Mouse (Mus musculus) cerebellum, adult (tissue): ENCODE data around the gene Arl6ip1.
A peak's percentile ranks its signal among the peaks of the same experiment; 100 is the strongest.
"Not testable (repeated sequence)": the region's sequence is repeated elsewhere in the genome, so short reads cannot be mapped to it uniquely, and the experiment has no call there.

ENCODE experiments used
- ATAC-seq: cut with Nextera tagmentation; 2 replicates; pipeline ENCODE4 v1.9.2; 2017; ENCODE audit warnings: mild to moderate bottlenecking, moderate library complexity, mixed read lengths; ENCODE audit not compliant: insufficient number of reproducible peaks, low FRiP score, low TSS enrichment

Arl6ip1 gene

DNA sequence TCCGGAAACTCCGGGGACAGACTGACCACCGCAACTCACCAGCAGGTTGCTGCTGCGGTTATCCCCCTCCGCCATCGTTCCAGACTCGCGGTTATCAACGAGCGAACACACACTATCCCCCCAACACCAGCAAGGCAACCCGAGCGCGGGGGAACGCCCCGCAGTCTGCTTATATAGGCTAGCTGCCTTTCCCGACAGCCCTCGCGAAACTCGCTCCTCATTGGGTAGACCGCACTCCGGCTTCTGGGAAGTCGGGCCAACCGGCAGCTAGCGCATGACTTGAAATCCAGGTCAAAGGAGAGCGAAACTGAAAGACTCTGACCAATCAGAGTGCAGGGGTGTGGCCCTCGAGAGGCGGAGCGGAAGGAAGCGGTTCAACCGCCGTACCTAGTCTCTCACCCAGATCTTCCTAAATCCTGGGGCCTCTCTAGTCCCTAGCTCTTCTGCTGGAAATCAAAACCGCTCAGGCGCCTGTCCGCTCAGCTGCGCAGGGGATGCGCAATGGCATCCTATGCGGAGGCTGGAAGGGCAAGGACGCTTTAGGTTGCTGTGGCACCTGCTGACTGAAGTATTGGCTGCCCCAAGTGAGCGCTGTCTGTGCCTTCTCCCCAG, at the start of gene Arl6ip1:
Gene Arl6ip1, minus strand, starts transcription at position 233 of the 612 bp plus-strand sequence.
- peak; percentile 99 for ATAC-seq

DNA sequence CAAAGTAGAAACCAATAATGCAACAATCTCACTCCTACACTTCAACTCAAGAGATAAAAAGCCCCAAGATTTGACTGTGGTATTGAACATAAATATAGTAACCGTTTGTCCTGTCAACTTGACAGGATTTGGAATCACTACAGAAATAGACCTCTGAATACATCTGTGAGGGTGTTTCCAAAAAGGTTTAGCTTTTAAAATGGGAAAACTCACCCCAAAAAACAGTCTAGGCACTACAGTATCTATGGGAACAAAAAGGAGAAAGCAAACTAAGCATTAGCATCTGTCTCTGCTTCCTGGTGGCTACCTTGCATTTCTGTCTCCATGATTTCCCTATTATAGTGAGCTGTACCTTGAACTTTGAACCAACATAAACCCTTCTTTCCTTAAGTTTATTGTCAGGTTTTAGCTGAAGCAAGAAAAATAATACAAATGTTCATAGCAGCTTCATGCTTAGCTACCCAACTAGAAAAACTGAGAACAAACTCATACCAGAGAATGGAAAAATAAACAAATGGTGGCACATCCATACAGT, 46.4 kb upstream of the Arl6ip1 start:
- no peak for ATAC-seq

DNA sequence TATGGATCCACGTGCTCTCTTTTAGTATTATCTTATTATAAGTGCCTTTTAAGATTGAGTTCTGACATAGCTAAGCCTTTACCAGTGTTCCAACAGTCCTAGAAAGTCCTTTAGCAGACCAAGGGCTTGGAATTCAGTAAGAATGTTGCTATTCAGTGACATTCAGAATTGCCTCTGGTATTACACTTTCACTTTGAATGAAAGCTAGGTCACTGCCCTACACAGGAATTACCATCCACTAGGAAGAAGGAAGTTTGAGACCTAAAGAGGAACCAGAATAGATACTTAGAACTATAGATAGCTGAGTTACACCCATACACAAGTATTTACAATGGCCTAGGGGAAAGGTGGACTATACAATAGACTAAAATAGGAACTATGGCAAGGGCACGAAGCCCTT, 40.7 kb upstream of the Arl6ip1 start:
- not testable (repeated sequence) for ATAC-seq

DNA sequence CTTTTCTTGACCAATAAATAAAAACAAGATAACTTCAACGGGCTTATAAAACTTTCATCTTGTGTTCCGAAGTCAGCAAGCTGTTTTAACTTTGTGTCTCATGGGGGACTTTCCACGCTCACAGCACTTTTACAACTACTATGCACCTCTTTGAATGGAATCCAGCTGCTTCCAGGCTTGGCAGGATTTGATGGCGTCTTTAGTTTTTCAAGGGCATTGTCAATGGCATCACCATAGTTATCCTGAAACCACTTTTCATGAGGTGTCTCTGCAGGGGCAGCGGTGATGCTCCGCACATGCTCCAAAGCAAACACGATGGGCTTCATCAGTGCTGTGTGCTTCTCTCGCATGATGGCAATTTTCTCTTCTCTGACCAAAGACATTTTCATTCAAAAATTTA, 33.5 kb upstream of the Arl6ip1 start:
- no peak for ATAC-seq

DNA sequence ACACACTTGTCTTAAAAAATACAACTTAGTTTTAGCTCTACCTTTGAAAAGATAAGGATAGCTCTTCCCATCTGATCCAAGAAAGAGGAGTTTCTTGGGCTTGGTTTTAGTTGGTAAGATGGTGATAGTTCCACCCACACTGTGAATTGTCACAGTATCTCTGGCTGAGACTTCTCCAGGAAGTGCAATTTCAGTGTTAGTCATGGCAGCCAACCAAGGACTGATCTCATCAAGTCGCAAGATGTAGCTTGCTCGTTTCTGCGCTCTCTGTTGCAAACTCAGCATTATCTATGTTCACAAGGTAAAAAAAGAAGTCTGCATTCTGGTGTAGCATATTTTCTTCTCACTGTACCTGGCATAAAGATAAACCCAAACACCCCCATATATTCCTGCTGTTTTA, 30.7 kb upstream of the Arl6ip1 start:
- ATAC-seq = no peak

DNA sequence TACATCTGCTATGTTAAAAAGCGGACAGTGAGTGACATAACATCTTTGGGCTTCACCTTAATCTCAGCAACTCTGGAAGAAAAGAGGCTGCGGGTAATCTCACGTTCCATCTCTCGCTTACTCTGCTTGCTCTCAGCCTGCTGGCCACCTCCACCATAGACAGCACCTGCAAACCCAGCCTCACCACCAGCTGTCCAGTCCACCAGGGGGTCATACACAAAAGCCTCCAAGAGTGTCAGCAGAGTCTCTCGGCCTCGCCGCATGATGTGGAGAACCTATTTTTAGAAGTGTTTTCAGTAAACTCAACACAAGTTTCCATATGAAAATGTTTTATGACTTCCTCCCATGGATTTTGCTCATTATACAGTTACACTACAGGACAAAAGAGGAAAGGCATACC, 27.0 kb upstream of the Arl6ip1 start:
- ATAC-seq = no peak

DNA sequence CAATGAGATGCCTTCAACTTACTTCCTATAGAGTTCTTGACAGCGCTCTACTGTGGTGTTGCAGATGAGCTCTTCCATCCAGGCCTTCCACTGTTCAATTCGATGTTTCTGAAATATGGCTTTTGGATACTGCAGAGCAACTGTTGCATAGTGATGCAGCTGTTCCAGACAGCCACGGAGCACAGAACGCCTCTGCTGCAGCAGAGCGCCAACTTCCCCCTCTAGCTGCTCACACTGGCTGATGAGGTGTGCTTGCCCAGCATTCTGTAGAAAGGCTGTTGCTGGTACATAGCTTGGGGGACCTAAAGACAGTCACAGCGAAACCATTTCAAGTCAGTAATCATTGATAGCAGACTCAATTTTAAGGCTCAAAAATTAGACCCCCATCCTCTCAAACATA, 24.7 kb upstream of the Arl6ip1 start:
- ATAC-seq = no peak

DNA sequence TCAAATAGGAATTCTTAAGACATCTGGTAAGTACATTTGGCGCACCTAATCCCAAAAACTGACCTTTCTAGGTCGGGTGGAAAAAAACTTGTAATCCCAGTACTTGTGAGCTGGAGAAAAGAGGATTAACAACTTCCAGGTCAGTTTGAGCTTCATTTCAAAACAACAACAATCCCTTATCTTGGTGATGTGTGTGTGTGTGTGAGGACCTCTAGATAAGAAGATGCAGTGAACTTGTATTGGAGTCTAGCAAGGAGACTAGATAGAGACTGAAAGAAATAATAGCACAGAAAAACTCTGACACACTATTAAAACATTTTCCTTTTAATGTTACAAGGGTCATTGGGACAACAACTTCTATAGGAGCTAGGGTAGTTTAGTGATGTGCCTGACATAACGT, 14.1 kb upstream of the Arl6ip1 start:
- ATAC-seq = no peak

DNA sequence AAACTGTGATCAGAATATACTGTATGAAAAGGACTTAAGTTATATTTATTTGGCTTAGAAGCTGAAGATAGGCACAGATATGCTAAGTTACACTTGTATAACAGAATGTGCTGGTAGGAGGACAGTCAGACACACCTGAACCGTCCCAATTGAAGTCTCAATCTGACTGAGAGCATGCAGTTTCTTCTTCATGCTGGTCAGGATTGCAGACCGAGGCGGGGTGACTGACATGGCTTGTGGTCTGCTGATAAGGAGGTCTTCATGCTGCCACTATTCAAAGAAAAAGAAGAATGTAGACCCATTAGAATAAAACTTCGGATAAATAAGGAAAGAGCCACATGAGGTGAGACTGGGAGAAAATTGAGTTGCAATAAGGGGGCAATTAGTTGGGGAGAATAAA, 13.7 kb upstream of the Arl6ip1 start:
- no peak for ATAC-seq

DNA sequence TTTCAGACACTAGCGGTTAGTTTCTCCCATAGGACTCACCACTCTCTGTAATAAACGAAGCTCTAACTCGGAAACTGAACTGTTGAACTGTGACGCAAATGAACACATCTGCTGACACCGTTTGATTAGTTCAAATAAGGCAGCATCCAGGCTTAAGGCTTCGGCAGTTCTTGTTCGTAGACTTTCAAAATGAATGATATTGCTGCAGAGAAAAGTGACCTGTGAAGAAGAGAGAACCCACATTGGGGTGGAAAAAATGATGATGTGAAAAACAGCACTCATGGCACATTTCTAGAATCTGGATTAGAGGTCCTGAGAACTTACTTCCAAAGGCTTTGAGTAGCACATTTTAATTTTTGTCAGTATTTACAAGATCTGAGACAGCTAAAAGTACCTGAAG, 11.8 kb upstream of the Arl6ip1 start:
- no peak for ATAC-seq

DNA sequence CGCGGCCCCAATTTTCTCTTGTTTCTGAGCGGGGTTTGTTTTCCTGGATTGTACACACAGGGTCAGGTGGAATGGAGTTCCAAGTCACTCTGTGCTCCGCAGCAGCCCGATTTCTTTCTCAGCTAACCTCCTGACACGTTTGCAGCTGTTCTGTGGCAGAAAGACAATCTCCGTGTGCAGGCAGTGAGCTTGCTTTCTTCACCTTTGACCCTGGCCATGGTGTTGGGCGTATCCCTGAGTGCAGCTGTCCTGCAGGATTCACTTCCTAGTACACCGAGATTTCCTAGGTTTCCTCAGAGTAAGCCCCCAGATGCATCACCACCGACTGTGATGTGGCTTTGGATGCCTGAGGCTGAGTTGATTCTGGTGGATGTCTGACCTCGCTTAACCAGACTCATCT, 5.7 kb upstream of the Arl6ip1 start:
- no peak for ATAC-seq

DNA sequence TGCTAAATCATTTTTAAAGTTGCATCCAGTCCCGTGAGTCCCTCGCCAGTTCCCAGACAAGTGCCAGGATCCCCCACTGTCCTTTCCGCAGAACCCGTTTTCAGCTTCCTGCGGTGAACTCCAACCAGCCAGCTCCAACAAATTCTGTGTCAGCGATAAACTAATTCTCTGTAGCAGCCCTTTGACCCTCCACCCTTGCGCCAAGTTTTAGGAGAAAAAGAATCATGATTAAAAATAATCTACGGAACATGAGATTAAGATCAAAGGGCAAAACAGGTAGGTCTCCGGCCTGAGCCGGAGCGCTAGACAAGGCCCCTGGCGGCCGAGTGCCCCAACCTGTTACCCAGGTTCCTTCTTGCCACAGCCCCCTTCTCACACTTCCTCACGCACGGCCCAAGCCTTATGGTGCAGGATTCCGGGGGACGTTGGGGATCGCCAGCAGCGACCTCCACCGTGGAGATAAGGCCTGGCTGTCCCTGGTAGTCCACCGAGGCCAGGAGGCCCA, 485 bp downstream of the Arl6ip1 start:
- ATAC-seq = peak; percentile 59; the same call in 1 of the 2 replicates

DNA sequence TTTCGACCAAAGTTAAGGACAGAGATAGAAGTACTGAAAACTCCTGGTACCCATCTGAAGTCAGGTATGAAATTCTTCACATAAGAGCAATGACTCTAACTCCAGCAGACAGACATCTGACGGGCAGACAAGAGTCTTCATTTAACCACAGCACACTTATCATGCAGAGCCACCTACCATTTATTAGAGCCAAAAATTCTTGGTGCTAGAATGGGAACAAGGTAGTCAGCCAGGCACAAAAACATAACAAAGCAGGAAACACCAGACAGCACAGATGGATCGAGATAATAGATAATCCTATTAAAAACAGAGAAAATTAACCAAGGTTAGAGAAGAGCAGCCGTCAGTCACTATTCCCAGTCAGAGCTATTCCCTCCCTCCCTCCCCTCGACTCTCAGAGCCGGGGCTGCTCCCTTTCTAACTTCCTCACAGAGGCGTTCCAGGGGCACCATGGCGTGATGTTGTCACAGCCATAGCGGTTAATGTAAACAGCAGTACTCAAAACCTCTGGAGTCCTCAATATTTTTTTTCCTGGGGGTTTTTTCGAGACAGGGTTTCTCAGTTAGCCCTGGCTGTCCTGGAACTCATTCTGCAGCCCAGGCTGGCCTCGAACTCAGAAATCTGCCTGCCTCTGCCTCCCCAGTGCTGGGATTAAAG, 3.1 kb downstream of the Arl6ip1 start:
- no peak for ATAC-seq

DNA sequence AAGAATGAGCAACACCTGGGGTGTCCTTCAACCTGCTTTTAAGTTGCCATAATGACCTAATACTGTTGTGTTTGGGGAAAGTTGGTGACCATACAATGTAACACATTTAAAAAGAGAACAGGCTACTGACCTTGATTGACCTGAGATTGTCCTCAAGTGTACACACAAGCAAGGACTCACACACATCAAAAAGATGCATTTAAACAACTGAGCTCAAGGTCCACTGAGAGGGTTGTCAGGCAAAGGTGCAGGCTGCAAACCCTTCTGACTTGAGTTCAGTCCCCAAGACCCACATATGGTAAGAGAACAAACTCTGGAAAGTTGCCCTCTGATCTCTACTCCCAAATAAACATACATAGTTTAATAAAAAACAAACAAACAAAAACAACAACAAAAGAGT, 3.7 kb downstream of the Arl6ip1 start:
- ATAC-seq = no peak

DNA sequence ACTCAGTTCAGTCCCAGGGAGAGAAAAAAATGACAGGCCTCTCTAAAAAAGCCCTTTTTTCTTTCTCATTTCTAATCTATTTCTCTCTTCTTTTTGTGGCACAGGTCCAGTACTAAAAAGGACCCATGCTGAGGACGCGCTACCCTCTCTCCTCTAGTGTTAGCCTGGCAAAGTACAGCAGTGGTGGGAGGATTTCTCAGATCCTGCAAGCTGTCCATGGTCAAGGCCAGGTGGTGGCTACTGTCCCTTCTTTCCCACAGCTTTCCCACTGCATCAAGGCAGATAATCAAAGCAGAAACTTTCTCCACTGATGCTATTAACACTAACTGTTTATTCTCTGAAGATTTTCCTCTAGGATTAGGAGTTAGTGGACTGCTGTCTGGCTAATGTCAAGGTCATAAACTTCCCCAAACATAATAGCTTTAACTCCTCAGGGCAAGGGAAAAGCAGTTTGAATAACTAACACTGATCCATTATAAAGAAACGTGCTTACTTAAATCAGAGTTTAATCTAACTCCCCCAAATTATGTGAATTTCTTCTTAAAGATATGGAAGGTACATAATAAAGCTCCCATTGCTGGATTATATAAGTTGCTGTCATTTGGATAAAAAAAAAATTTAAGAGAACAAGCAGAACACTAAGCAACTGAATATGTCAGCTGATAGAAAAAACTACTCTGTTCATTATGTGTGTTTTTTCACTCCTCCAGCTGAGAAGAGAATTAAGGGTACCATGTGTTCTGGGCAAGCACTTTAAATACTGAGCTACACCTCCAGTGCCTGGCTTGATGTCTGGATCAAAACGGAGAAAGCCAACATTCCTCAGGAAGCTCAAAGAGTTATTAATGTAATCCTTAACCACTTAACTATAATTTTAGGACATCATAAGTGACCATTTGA, 5.7 kb downstream of the Arl6ip1 start:
- no peak for ATAC-seq

DNA sequence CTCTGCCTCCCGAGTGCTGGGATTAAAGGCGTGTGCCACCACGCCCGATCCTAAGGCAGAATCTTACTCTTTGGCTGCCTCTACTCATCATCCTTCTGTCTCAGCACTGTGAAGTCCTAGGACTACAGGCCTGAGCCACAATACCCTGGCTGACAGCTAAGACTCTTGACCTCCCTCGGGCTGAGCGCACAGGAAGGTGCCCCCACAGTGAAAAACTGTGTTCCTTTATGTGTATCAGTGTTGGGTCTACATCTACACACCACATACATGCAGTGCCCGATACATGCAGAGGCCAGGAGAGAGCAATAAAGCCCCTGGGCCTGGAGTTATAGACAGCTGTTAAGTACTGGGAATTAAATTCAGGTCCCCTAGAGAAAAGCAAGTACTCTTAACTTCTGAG, 7.2 kb downstream of the Arl6ip1 start:
- no peak for ATAC-seq

DNA sequence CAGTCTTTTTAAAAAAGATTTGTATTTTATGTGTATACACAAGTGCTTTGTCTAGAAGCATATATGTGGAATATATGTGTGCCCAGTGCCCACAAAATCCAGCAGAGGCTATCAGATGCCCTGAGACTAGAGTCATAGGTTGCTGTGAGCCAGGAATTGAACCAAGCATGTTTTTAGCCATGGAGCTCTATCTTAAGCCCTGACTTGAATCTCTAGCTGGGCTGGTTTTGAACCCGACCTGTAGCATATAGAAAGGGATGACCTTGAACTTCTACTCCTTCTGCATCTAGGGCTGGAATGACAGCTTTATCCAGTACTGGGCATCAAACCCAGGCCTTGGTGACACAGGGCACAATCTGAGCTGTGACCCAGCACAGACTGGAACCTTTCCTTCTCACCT, 8.8 kb downstream of the Arl6ip1 start:
- no peak for ATAC-seq

DNA sequence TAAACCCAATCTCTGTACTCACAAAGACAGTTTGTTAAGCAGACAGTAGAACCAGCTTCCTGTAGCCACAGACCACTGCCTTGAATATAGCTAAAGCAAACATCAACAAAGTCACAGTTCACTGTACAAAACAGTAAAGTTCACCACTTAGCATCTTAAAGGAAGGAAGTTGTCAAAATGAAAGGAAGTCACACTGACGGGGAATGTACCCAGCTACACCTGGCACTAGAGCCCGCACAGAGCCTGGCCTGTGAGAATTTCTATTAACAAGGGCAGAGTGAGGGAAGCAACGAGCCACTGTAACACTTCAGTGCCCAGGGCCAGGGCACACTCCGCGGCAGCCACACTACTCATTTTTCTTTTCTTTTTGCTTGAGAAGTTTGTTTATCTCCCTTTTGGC, 9.5 kb downstream of the Arl6ip1 start:
- no peak for ATAC-seq

DNA sequence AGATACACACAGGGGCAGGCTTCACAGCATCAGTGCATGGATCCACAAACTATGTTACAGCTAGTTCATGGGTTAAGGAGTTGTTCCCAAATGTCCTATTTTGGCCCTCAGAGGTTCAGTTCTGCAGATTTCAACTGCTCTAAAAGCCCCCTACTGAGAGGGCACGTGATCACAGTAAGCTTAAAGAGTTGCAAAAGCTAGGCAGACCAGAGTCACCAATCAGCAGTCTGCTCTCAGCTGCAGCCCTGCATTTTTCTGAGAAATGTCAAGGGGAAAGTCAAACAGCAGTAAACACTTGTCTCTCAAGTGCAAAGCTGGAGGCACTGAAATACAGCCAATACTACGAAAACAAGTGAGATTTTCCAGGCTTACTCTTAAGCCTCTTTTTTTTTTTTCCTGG, 10.3 kb downstream of the Arl6ip1 start:
- no peak for ATAC-seq

DNA sequence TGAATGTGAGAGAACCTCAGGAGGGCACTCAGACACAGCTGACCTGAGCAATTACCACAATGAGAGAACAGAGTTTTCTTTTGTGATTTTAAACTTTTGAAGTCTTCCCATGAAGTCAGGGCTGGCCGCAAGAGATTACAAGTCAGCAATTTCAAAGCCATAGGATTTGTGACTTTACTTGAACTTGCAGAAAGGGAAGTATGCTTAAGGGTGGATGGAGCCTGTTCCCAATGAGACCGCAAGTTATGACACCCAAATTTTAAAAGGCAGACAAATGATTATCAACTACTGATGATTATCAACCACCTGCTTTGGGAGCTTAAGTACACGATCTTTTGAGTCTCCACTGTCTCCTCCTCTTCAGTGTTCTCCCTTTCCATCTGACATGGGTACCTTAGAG, 11.0 kb downstream of the Arl6ip1 start:
- no peak for ATAC-seq
